Mouse (Mus musculus): Measurements from ENCODE around the gene Kcnk7. TPM values are rescaled to one million over a fixed set of nuclear protein-coding genes. Genes with fewer than 3 reads are reported as not detected.
A peak's percentile ranks its signal among the peaks of the same experiment; 100 is the strongest.

Kcnk7 gene
- polyA plus RNA-seq, 1 experiment from 2014 or later: 0.15 TPM

DNA sequence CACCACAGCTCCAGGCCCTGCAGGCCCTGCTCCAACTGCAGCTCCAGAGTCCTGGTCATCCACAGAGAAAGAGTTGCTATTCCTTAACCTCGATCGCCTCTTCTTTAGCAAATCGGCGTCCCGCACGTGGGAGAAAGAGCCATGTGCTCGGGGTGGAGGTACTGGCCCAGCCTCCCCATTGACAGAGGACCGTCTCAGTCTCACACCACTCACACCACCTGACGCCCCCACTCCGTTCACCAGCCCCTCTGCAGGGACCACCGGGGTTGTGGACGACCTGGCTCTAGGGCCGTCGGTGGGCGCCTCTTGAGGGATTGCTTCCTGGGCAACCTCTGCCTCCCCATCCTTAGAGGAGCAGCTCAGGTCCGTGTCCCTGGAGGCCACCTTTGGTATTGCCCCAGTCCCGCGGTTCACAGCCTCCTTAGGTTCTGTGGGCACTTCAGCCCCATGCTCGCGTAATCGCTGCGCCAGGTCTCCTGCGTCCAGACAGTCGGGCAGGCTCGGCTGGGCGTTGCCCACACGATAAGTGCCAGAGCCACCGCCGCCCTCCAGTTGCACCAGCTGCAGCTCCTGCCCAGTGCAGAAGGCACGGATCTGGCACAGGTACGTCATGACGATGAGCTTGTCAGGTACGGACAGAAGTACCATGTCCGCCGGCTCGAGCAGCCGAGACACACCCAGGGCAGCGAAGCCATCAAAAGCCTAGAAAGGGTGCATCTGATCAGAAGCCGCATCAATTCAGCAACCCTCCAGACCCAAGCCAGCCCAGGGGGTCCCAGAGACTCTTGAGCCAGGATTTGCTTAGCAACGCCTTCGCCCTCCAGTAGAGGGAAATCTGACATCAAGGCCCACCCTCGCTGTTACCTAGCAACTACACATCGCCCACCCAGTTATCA, 11.9 kb downstream of the Kcnk7 start:
- H3K27me3 ChIP-seq (ENCODE audit: control insufficient read depth, insufficient read depth, low read depth, low read length): no peaks in the 10 kb centered on the region
- peak; percentile 74 for ATAC-seq
- peak overlapping the region; percentile 61 for H3K27ac ChIP-seq (ENCODE audit: low read length)

GRCm38 (mm10) chr19:5716955-5717354, 12.8 kb downstream of the Kcnk7 start:
- Histone ChIP-seq H3K36me3 (ENCODE audit: control insufficient read depth, insufficient read depth, low read length) (peaks cover 14% of the 10 kb centered on the region), H3K9ac (ENCODE audit: low read depth, low read length) (peak overlapping the region; percentile 60; the same call in 1 of the 2 replicates), H3K27me3 (ENCODE audit: control insufficient read depth, insufficient read depth, low read depth, low read length) (no peaks in the 10 kb centered on the region), H3K4me2 (ENCODE audit: low read length) (peak overlapping the region; percentile 52), H3K27ac (ENCODE audit: low read length) (peak overlapping the region; percentile 48), H3K9me3 (replicated peaks; ENCODE audit: control insufficient read depth, low read length, poor library complexity, severe bottlenecking) (no peaks in the 10 kb centered on the region), H3K4me1 (ENCODE audit: control insufficient read depth, insufficient read depth, low read length) (peaks cover 23% of the 10 kb centered on the region), H3K4me3 (ENCODE audit: low read depth, low read length) (no peak overlapping the region)
- no peak for ATAC-seq
- WGBS: 49% methylated on average over 10 of the region's 10 CpGs

More for the DNA sequence above, 11.9 kb downstream of the Kcnk7 start:
- Histone ChIP-seq H3K4me2 (ENCODE audit: low read length) (peak overlapping the region; percentile 52), H3K4me1 (ENCODE audit: control insufficient read depth, insufficient read depth, low read length) (peaks cover 23% of the 10 kb centered on the region), H3K36me3 (ENCODE audit: control insufficient read depth, insufficient read depth, low read length) (peaks cover 9% of the 10 kb centered on the region), H3K9ac (ENCODE audit: low read depth, low read length) (peak overlapping the region; percentile 60), H3K9me3 (replicated peaks; ENCODE audit: control insufficient read depth, low read length, poor library complexity, severe bottlenecking) (no peaks in the 10 kb centered on the region), H3K4me3 (ENCODE audit: low read depth, low read length) (peak overlapping the region; percentile 40)
- WGBS: 17% methylated on average over 43 of the region's 43 CpGs

GRCm38 (mm10) chr19:5721233-5721632, 17.1 kb downstream of the Kcnk7 start:
- Histone ChIP-seq H3K9me3 (replicated peaks; ENCODE audit: control insufficient read depth, low read length, poor library complexity, severe bottlenecking) (no peaks in the 10 kb centered on the region), H3K4me3 (ENCODE audit: low read depth, low read length) (no peak overlapping the region), H3K36me3 (ENCODE audit: control insufficient read depth, insufficient read depth, low read length) (peaks cover 14% of the 10 kb centered on the region), H3K27ac (ENCODE audit: low read length) (no peak overlapping the region), H3K4me2 (ENCODE audit: low read length) (no peak overlapping the region), H3K4me1 (ENCODE audit: control insufficient read depth, insufficient read depth, low read length) (peaks cover 25% of the 10 kb centered on the region), H3K27me3 (ENCODE audit: control insufficient read depth, insufficient read depth, low read depth, low read length) (no peaks in the 10 kb centered on the region), H3K9ac (ENCODE audit: low read depth, low read length) (no peak overlapping the region)
- 92% methylated on average over 6 of the region's 6 CpGs for WGBS
- no peak for ATAC-seq

DNA sequence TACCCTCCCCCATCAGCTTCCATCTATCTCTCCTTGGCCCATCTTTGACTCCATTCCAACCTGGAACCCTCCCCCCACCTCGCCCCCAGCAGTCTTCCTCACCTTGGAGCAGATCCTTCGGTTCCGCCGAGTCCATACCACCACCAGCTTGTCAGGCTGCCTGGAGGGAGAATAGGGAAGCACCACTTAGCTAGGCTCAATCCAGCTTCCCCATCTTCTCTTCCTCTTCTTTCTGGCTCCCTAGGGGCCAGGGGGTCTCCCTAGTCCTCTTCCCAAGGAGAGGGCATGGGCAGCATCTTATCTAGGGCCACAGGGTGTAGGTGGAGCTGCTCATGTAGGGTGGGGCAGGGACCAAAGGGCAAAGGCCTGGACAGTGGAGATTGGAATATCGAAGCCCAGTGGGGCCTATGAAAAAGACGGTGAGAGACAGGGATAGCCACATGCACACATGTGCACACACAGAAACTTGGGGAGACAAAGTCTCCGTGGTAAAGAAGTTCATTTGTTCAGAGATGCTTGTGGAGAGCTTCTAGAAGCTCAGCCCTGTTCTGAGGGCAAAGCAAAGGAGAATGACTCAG, 18.8 kb downstream of the Kcnk7 start:
- no peak for ATAC-seq
- Histone ChIP-seq H3K36me3 (ENCODE audit: control insufficient read depth, insufficient read depth, low read length) (peaks cover 14% of the 10 kb centered on the region), H3K4me1 (ENCODE audit: control insufficient read depth, insufficient read depth, low read length) (peaks cover 30% of the 10 kb centered on the region), H3K27ac (ENCODE audit: low read length) (no peak overlapping the region), H3K4me2 (ENCODE audit: low read length) (no peak overlapping the region), H3K27me3 (ENCODE audit: control insufficient read depth, insufficient read depth, low read depth, low read length) (no peaks in the 10 kb centered on the region), H3K4me3 (ENCODE audit: low read depth, low read length) (no peak overlapping the region), H3K9ac (ENCODE audit: low read depth, low read length) (no peak overlapping the region), H3K9me3 (replicated peaks; ENCODE audit: control insufficient read depth, low read length, poor library complexity, severe bottlenecking) (no peaks in the 10 kb centered on the region)
- 92% methylated on average over 7 of the region's 7 CpGs for WGBS

DNA sequence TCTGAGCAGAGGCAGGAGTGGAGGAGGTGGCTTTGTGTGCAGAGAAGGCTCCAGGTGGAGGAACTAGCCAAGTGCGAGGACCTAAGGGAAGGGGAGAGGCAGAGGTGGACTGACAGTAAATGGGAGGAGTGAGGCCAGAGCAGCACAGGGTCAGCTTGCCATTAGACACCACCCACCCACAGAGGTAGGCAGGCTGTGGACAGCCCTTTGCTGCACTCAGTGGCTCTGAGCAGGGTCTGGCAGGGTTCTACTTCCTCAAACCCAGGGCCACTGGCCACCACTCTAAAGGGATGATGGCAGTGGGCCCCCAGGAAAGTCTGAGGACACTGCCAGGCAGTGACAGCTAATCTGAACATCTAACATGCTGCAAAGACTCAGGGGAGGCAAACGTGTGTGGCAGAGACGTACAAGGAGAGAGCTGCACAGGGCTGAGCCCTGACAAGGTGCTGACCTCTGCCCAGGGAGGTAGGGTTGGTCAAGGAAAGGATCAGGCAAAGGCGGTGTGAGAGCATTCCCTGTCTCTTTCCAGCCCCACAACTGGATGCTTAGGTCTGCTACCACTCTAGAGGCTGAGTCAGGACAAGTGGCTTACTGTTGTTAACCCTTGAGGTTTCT, 19.9 kb downstream of the Kcnk7 start:
- Histone ChIP-seq H3K27ac (ENCODE audit: low read length) (no peak overlapping the region), H3K27me3 (ENCODE audit: control insufficient read depth, insufficient read depth, low read depth, low read length) (no peaks in the 10 kb centered on the region), H3K9ac (ENCODE audit: low read depth, low read length) (no peak overlapping the region), H3K4me3 (ENCODE audit: low read depth, low read length) (no peak overlapping the region), H3K4me2 (ENCODE audit: low read length) (no peak overlapping the region), H3K9me3 (replicated peaks; ENCODE audit: control insufficient read depth, low read length, poor library complexity, severe bottlenecking) (no peaks in the 10 kb centered on the region), H3K36me3 (ENCODE audit: control insufficient read depth, insufficient read depth, low read length) (peaks cover 14% of the 10 kb centered on the region), H3K4me1 (ENCODE audit: control insufficient read depth, insufficient read depth, low read length) (peaks cover 38% of the 10 kb centered on the region)
- 70% methylated on average over 4 of the region's 4 CpGs for WGBS
- ATAC-seq: no peak

DNA sequence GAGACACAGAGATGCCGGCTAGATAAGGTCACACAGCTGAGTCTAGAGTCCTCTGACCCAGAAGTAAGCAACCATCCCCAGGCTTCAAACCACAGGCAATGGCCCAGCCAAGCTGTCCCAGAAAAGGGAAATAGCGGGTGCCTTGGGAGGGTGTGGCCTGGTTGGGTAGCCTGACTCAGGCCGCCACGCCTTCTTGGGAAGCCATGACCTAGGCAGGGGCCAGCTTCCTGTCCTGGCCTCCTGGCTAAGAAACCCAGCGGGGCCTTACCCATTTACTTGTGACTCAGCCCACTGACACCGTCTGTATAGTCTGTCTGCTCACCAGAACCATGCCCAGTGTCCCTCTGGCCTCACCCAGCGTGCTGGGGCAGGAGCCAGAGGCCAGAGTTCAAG, 20.4 kb downstream of the Kcnk7 start:
- H3K9ac ChIP-seq (ENCODE audit: low read depth, low read length): no peak overlapping the region
- H3K36me3 ChIP-seq (ENCODE audit: control insufficient read depth, insufficient read depth, low read length): peaks cover 12% of the 10 kb centered on the region
- H3K9me3 ChIP-seq (replicated peaks; ENCODE audit: control insufficient read depth, low read length, poor library complexity, severe bottlenecking): no peaks in the 10 kb centered on the region
- H3K27ac ChIP-seq (ENCODE audit: low read length): no peak overlapping the region
- WGBS: 75% methylated on average over 7 of the region's 7 CpGs
- H3K4me3 ChIP-seq (ENCODE audit: low read depth, low read length): no peak overlapping the region
- peaks cover 38% of the 10 kb centered on the region for H3K4me1 ChIP-seq (ENCODE audit: control insufficient read depth, insufficient read depth, low read length)
- no peak for ATAC-seq
- no peaks in the 10 kb centered on the region for H3K27me3 ChIP-seq (ENCODE audit: control insufficient read depth, insufficient read depth, low read depth, low read length)
- no peak overlapping the region for H3K4me2 ChIP-seq (ENCODE audit: low read length)

GRCm38 (mm10) chr19:5725029-5725707, 21.0 kb downstream of the Kcnk7 start:
- Histone ChIP-seq H3K27me3 (ENCODE audit: control insufficient read depth, insufficient read depth, low read depth, low read length) (no peaks in the 10 kb centered on the region), H3K9ac (ENCODE audit: low read depth, low read length) (no peak overlapping the region), H3K4me3 (ENCODE audit: low read depth, low read length) (no peak overlapping the region; the same call in 1 of the 2 replicates), H3K9me3 (replicated peaks; ENCODE audit: control insufficient read depth, low read length, poor library complexity, severe bottlenecking) (no peaks in the 10 kb centered on the region), H3K27ac (ENCODE audit: low read length) (no peak overlapping the region), H3K4me2 (ENCODE audit: low read length) (peak overlapping the region; percentile 67), H3K36me3 (ENCODE audit: control insufficient read depth, insufficient read depth, low read length) (peaks cover 9% of the 10 kb centered on the region), H3K4me1 (ENCODE audit: control insufficient read depth, insufficient read depth, low read length) (peaks cover 44% of the 10 kb centered on the region)
- 80% methylated on average over 12 of the region's 12 CpGs for WGBS
- no peak for ATAC-seq

DNA sequence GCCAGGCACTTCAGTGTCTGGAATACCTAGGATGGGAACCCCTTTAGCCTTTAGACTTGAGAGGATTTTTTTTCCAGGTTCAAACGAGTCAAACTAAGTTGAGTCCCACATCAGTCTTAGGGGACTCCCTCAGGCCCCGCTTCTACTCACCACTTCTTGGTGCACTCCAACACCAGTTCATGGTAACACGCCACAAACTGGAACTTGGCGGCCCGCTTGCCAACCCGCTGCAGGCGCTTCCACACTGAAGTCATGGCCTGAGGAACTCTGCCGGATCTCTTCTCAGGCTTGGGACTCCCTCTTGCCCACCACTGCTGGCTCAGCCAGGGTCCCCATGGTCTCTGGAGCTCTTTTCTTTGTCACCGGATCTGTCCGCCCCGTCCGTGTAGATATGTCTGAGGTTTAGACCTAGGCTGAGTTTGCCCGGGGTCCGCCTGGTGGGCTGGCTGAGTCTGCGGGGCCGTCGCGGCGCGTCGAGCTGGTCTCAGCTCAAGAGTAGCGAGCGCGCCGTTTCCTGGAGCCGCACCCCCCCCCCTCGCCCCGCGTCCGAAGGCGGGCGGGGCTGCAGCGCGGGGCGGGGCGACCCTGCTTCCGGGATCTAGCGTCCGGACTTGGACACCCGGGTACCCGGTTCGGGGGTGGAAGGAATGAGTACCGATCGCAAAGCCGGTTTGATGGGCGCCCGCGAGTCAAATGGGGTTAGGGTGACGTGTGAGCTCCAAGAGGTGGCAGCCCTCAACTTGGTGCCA, 21.8 kb downstream of the Kcnk7 start, which contains the start of gene Ehbp1l1:
TSS of gene Ehbp1l1 (minus strand) at position 551 of the 749 bp plus-strand sequence.
- no peaks in the 10 kb centered on the region for H3K9me3 ChIP-seq (replicated peaks; ENCODE audit: control insufficient read depth, low read length, poor library complexity, severe bottlenecking)
- no peak for ATAC-seq
- no peaks in the 10 kb centered on the region for H3K27me3 ChIP-seq (ENCODE audit: control insufficient read depth, insufficient read depth, low read depth, low read length)
- H3K9ac ChIP-seq (ENCODE audit: low read depth, low read length): peak within 1 kb of the TSS; percentile 98
- 15% methylated on average over 41 of the region's 49 CpGs for WGBS
- H3K4me2 ChIP-seq (ENCODE audit: low read length): peak within 1 kb of the TSS; percentile 100
- H3K4me3 ChIP-seq (ENCODE audit: low read depth, low read length): peak within 1 kb of the TSS; percentile 34
- H3K4me1 ChIP-seq (ENCODE audit: control insufficient read depth, insufficient read depth, low read length): peaks cover 51% of the 10 kb centered on the region
- H3K36me3 ChIP-seq (ENCODE audit: control insufficient read depth, insufficient read depth, low read length): peaks cover 6% of the 10 kb centered on the region
- H3K27ac ChIP-seq (ENCODE audit: low read length): no peak within 1 kb of the TSS; the same call in 1 of the 2 replicates
